Mouse (Mus musculus) heart, adult 2 months (tissue): ENCODE measurements at regions not wholly inside any gene's neighbourhood (a gene's known extent, or its start where the extent isn't known, plus 50 kb on each side); places are given as distances from the start of the nearest gene placed in this dataset.
A peak's percentile ranks its signal among the peaks of the same experiment; 100 is the strongest.
"Not testable (repeated sequence)": the region's sequence is repeated elsewhere in the genome, so short reads cannot be mapped to it uniquely, and the experiment has no call there.

Experiments used
- DNase-seq, 2 experiments: peaks; one replicate each; pipeline ENCODE4 v3.0.0; 2021
- H3K27ac ChIP-seq: fragments of 200-600 bp; 2 replicates; pipeline ENCODE4 v1.8.1; 2022
- H3K27me3 ChIP-seq: fragments of 200-500 bp; 2 replicates; pipeline ENCODE4 v1.6.1; 2012; ENCODE audit warnings: mild to moderate bottlenecking, low read length, inconsistent platforms, mixed read lengths; ENCODE audit not compliant: control insufficient read depth, insufficient read depth
- H3K36me3 ChIP-seq: fragments of 200-500 bp; 2 replicates; pipeline ENCODE4 v1.6.1; 2012; ENCODE audit warnings: low read length, inconsistent platforms; ENCODE audit not compliant: control insufficient read depth, insufficient read depth
- H3K4me1 ChIP-seq: fragments of 200-500 bp; 2 replicates; pipeline ENCODE4 v1.6.1; 2011; ENCODE audit warnings: low read length; ENCODE audit not compliant: control insufficient read depth, insufficient read depth
- H3K4me3 ChIP-seq: fragments of 200-600 bp; 2 replicates; pipeline ENCODE4 v1.8.1; 2022
- H3K79me2 ChIP-seq: fragments of 200-500 bp; replicated peaks from 2 replicates; pipeline ENCODE4 v1.6.1; 2012; ENCODE audit warnings: mild to moderate bottlenecking, inconsistent platforms, low read length, moderate library complexity, mixed read lengths; ENCODE audit not compliant: control insufficient read depth, insufficient read depth
- H3K9ac ChIP-seq: fragments of 200-500 bp; 2 replicates; pipeline ENCODE4 v1.6.1; 2012; ENCODE audit warnings: low read depth, mild to moderate bottlenecking, control low read depth, inconsistent platforms, low read length, mixed read lengths
- CTCF ChIP-seq: fragments of 200-600 bp; IDR thresholded peaks from 2 replicates; pipeline ENCODE4 v1.8.1; 2022; ENCODE audit warnings: antibody characterized with exemption, mild to moderate bottlenecking, moderate library complexity
- EP300 ChIP-seq: fragments of 200-500 bp; IDR thresholded peaks from 2 replicates; pipeline ENCODE4 v1.6.1; 2011; ENCODE audit warnings: low read depth, low read length, control low read depth; ENCODE audit not compliant: insufficient read depth
- POLR2A ChIP-seq: fragments of 200-500 bp; IDR thresholded peaks from 2 replicates; pipeline ENCODE4 v1.6.1; 2011; ENCODE audit warnings: mild to moderate bottlenecking, low read depth, low read length, control low read depth; ENCODE audit not compliant: insufficient read depth
- WGBS: fragments of 180-500 bp; shearing (Covaris S2); methylation state at CpG from one replicate; pipeline ENCODE4 v1.1.7; 2018; 5-methylcytosine and 5-hydroxymethylcytosine counted together
- intact Hi-C: fragments of 180-260 bp; cut with DNase I; formaldehyde crosslinking; loops from one replicate; pipeline ENCODE4 v1.15.1; 2025

GRCm38 (mm10) chr13:50958051-50958883 lies 142.4 kb upstream of the Spin1 start:
- H3K9ac ChIP-seq = no peak overlapping the region
- no peak for DNase-seq
- no peaks in the 10 kb centered on the region for H3K36me3 ChIP-seq
- intact Hi-C loops = no loop called here
- 14% methylated on average over 20 of the region's 20 CpGs for WGBS
- H3K27ac ChIP-seq = no peak overlapping the region
- H3K4me1 ChIP-seq = peaks cover 4% of the 10 kb centered on the region
- H3K4me3 ChIP-seq = peak overlapping the region; percentile 26; the same call in 1 of the 2 replicates
- H3K27me3 ChIP-seq = no peaks in the 10 kb centered on the region
- H3K79me2 ChIP-seq = no peaks in the 10 kb centered on the region
- TF ChIP-seq POLR2A (no peak), CTCF (no peak), EP300 (no peak)

GRCm38 (mm10) chr13:50960909-50961308 lies 139.8 kb upstream of the Spin1 start:
- WGBS = 70% methylated on average over 12 of the region's 12 CpGs
- Histone ChIP-seq H3K9ac (no peak overlapping the region), H3K36me3 (no peaks in the 10 kb centered on the region), H3K4me1 (peaks cover 4% of the 10 kb centered on the region), H3K27me3 (no peaks in the 10 kb centered on the region; the same call in 1 of the 2 replicates), H3K4me3 (no peak overlapping the region), H3K79me2 (no peaks in the 10 kb centered on the region), H3K27ac (no peak overlapping the region)
- DNase-seq = no peak
- TF ChIP-seq CTCF (no peak), EP300 (no peak), POLR2A (no peak)
- intact Hi-C loops = no loop called here

- intact Hi-C loops = no loop called here
- WGBS = 71% methylated on average over 9 of the region's 9 CpGs
- H3K36me3 ChIP-seq = no peaks in the 10 kb centered on the region
Observed at GRCm38 (mm10) chr13:50964070-50964469, 136.6 kb upstream of the Spin1 start.

GRCm38 (mm10) chr13:50965041-50965440 lies 135.6 kb upstream of the Spin1 start:
- 76% methylated on average over 7 of the region's 7 CpGs for WGBS
- H3K27me3 ChIP-seq, H3K79me2 ChIP-seq, intact Hi-C loops, H3K4me1 ChIP-seq, H3K36me3 ChIP-seq, H3K9ac ChIP-seq, H3K27ac ChIP-seq, H3K4me3 ChIP-seq, DNase-seq: not testable (repeated sequence)

More at GRCm38 (mm10) chr13:50964070-50964469, 136.6 kb upstream of the Spin1 start:
- peak in 1 of 2 experiments; percentile 24 for DNase-seq
- no peak overlapping the region for H3K9ac ChIP-seq
- TF ChIP-seq CTCF (peak; percentile 83), POLR2A (no peak)
- no peak overlapping the region for H3K27ac ChIP-seq
- no peak overlapping the region for H3K4me3 ChIP-seq
- no peaks in the 10 kb centered on the region; the same call in 1 of the 2 replicates for H3K27me3 ChIP-seq
- no peaks in the 10 kb centered on the region for H3K79me2 ChIP-seq
- H3K4me1 ChIP-seq = no peaks in the 10 kb centered on the region

GRCm38 (mm10) chr13:50965678-50966077 lies 135.0 kb upstream of the Spin1 start:
- intact Hi-C loops = no loop called here
- H3K79me2 ChIP-seq = no peaks in the 10 kb centered on the region
- H3K4me1 ChIP-seq = no peaks in the 10 kb centered on the region
- no peaks in the 10 kb centered on the region for H3K36me3 ChIP-seq
- no peak overlapping the region for H3K9ac ChIP-seq
- WGBS = 83% methylated on average over 4 of the region's 4 CpGs
- DNase-seq = no peak
- no peak overlapping the region for H3K4me3 ChIP-seq
- no peaks in the 10 kb centered on the region; the same call in 1 of the 2 replicates for H3K27me3 ChIP-seq
- TF ChIP-seq POLR2A (no peak), EP300 (no peak), CTCF (no peak)
- H3K27ac ChIP-seq = no peak overlapping the region

GRCm38 (mm10) chr13:50966826-50967225 lies 133.9 kb upstream of the Spin1 start:
- 78% methylated on average over 2 of the region's 2 CpGs for WGBS
- Histone ChIP-seq H3K79me2 (no peaks in the 10 kb centered on the region), H3K36me3 (no peaks in the 10 kb centered on the region), H3K27ac (no peak overlapping the region), H3K9ac (no peak overlapping the region), H3K4me1 (no peaks in the 10 kb centered on the region), H3K27me3 (no peaks in the 10 kb centered on the region; the same call in 1 of the 2 replicates), H3K4me3 (no peak overlapping the region)
- intact Hi-C loops = no loop called here
- no peak for DNase-seq
- TF ChIP-seq EP300 (no peak), POLR2A (no peak), CTCF (no peak)
